Mouse (Mus musculus): ENCODE measurements around the gene Pax4. TPM values are rescaled to one million over a fixed set of nuclear protein-coding genes. Genes with fewer than 3 reads are reported as not detected.

The Pax4 gene
- total RNA-seq, 2 experiments from 2014 or later, result not detected

DNA sequence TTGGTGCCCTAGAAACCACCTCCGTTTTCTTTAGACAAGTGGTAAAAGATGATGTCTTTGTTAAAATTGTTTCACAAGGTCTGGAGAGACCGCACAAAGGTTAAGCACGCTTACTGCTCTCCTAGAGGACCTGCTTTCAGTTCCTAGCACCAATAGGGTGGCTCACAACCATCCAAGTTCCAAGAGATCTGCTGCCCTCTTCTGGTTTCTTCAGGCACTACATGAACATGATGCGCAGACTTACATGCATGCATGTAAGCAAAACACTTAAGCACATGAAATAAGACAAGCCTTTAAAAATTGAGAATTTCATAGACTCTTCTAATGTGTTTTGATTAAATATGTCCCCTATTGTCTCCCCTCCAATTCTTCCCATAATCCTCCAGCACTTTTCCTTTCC is 49.4 kb downstream of the Pax4 start:
- peak; percentile 76 for ATAC-seq (replicated peaks; ENCODE audit: low FRiP score, poor library complexity, severe bottlenecking)

DNA sequence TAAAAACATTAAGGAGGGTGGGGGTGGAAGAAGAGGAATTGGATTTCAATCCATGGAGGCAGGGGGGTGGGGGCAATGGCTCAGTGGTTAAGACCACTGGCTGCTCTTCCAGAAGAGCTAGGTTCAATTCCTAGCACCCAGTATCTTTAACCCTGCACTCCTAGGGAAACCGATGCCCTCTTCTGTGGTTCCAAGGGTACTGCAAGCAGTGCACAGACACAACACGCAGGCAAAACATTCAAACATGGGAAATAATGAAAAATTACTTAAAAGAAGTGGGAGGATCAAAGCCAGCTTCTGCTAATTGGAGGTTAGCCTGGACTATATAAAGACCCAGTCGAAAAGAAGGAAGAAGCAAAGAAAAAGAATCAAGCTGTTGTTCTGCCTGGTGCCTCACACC is 50.4 kb downstream of the Pax4 start:
- ATAC-seq (replicated peaks; ENCODE audit: low FRiP score, poor library complexity, severe bottlenecking), result no peak

DNA sequence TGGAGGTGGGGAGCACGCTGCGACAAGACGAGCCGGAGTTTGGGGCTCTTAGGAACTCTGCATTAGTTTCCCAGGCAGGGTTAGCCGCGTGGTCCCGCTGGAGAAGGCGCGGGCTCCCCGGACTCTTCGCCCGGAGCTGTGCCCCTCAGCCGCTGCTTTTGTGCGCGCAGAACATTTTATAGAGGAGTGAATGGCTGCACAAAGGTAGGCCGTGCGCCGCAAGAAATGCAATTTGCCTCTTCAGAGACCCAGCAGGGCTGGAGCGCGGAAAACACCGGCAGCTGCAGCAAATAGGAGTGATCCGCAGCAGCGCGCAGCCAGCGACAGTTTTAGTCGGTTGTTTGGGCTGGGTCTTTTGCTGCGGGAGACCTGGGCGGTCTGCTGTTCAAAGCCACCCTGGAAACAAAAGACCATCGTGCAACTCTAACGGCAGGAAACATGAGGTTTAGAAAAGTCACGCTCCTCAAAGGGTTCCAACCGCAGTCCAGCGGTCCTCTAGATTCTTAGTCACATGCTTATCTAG is 51.4 kb downstream of the Pax4 start, which contains the start of gene Zfp800:
Gene Zfp800, minus strand, starts transcription at position 325 of the 523 bp plus-strand sequence.
- no peak for ATAC-seq (replicated peaks; ENCODE audit: low FRiP score, poor library complexity, severe bottlenecking)

DNA sequence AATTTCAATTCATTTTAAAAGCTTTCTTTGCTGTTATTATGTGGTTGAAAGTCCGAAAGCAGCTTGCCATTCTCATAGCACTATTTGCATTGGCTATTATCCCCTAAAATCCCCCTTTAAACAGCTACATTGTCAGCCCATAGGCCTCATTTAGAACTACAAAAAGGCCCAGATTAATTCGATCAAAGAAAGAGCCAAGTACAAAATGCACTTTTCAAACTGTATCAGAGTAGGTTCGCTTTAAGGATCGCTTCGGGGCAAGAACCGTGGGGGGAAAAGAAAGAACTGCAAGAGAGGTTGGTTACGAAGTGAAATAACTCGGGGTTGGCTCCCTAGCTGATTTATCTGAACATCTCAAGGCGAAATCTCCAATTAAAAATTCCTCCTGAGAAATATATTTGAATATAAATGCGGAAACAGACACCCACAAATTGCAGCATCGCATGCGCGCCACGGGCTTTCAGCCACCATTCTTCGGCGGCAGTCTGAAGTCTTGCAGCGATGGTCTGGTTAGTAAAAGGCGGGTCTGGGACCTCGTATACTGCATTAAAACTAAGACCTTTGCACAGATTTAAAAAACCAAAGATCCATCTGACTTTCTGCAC is 52.2 kb downstream of the Pax4 start:
- ATAC-seq (replicated peaks; ENCODE audit: low FRiP score, poor library complexity, severe bottlenecking), result no peak

DNA sequence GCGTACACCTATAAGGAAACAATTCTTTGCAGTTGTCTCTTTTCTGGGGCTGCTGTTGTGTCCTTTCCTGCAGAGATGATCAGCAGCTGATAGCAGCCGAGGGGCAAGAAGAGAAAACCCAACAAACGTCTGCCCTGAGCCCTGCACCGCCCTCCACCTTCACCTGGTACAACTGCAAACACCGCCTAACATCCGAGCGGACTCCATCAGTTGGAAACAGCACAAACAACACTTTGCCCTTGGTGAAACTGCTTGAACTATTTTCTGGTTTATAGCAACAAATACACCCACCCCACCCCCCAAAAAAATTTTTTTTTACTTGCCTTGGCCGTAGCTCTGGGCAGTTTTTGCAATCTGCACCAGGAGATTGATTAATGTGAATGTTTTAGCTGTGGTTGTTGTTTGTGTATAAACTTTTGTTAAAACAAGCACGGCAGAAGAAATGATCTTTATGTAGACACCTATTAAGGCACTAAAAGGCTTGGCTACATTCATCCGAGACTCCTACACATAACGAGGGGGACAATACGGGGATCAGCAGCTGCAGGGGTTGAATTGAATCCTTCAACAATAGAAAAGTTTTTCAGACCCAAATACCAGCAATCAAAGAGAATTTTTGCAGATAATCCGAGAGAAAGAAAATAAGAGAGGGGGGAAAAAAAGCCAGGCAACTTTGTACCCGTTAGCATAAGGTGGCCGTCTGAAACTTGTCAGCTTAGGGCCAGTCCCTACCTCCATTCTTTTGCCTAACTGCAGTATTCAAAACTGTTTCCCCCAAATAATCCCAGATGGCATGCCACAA is 52.9 kb downstream of the Pax4 start:
- no peak for ATAC-seq (replicated peaks; ENCODE audit: low FRiP score, poor library complexity, severe bottlenecking)

Other genes with a start within 250 kb of the Pax4 start
- 92.2 and 116 TPM in 2 replicates for gene Zfp800, start 51.3 kb downstream of the Pax4 start, total RNA-seq (2015; ENCODE audit: low replicate concordance)
- 92.7 and 100 TPM in 2 replicates for gene Zfp800, start 51.3 kb downstream of the Pax4 start, total RNA-seq (2017; ENCODE audit: low replicate concordance)
- 262 and 308 TPM in 2 replicates for gene Arf5, start 25.8 kb downstream of the Pax4 start, total RNA-seq (2015; ENCODE audit: low replicate concordance)
- 208 and 225 TPM in 2 replicates for gene Arf5, start 25.8 kb downstream of the Pax4 start, total RNA-seq (2017; ENCODE audit: low replicate concordance)
- gene Fscn3, start 21.6 kb downstream of the Pax4 start, total RNA-seq (2015; ENCODE audit: low replicate concordance), result not detected in 2 replicates
- gene Fscn3, start 21.6 kb downstream of the Pax4 start, total RNA-seq (2017; ENCODE audit: low replicate concordance), result 0.39 TPM in 1 of 2 replicates, not detected in the other
- 7.1 and 9.7 TPM in 2 replicates for gene Gcc1, start 21.0 kb downstream of the Pax4 start, total RNA-seq (2015; ENCODE audit: low replicate concordance)
- gene Gcc1, start 21.0 kb downstream of the Pax4 start, total RNA-seq (2017; ENCODE audit: low replicate concordance), result 14.7 and 18.7 TPM in 2 replicates
- 21.3 and 26.0 TPM in 2 replicates for gene Snd1, start 25.8 kb upstream of the Pax4 start, total RNA-seq (2015; ENCODE audit: low replicate concordance)
- gene Snd1, start 25.8 kb upstream of the Pax4 start, total RNA-seq (2017; ENCODE audit: low replicate concordance), result 19.9 and 40.8 TPM in 2 replicates